Comparison of ENCODE assay signal across 18 mouse cellular contexts in genomic region chr7:102272422-102272948, GRCm38 (mm10). TPM values are rescaled to one million over a fixed set of nuclear protein-coding genes. Genes with fewer than 3 reads are reported as not detected.
DNase-seq lines count a peak whose midpoint lies in the region; ATAC-seq and TF ChIP-seq lines count a peak whose summit lies in the region.
"Had no signal": no experiment of that assay in that cellular context is flagged by ENCODE, and none has a peak within 500 bp of the region (broad histone marks: within the 10 kb centered on the region; RNA-seq: fewer than 3 reads in every experiment).

No protein-coding gene starts in this region.

- H3K36me3 ChIP-seq in embryonic facial prominence, embryonic 14.5 days (ENCODE audit: control insufficient read depth, insufficient read depth, low read length): no peaks in the 10 kb centered on the region
- no peaks in the 10 kb centered on the region for H3K36me3 ChIP-seq in embryonic facial prominence, embryonic 10.5 days (replicated peaks)
- no peaks in the 10 kb centered on the region for H3K36me3 ChIP-seq in stomach, embryonic 16.5 days (ENCODE audit: control insufficient read depth, insufficient read depth, low read length)
- no peaks in the 10 kb centered on the region for H3K36me3 ChIP-seq in stomach, postnatal 0 days (ENCODE audit: control insufficient read depth, insufficient read depth, low read length)
- no peaks in the 10 kb centered on the region for H3K36me3 ChIP-seq in forebrain, embryonic 14.5 days (ENCODE audit: control insufficient read depth, insufficient read depth, low read length)
- H3K36me3 ChIP-seq: hindbrain, embryonic 15.5 days; limb, embryonic 15.5 days had no signal

- intact Hi-C loops in heart, postnatal 10 days (cut with DNase I): no loop called here

- peaks cover 22% of the 10 kb centered on the region for H3K4me1 ChIP-seq in embryonic facial prominence, embryonic 14.5 days (ENCODE audit: control insufficient read depth, insufficient read depth, low read length)
- H3K4me1 ChIP-seq in embryonic facial prominence, embryonic 10.5 days: peaks cover 13% of the 10 kb centered on the region
- H3K4me1 ChIP-seq in stomach, embryonic 16.5 days (ENCODE audit: control insufficient read depth, insufficient read depth, low read length): peaks cover 16% of the 10 kb centered on the region; the same call in 1 of the 2 replicates
- H3K4me1 ChIP-seq in stomach, postnatal 0 days (replicated peaks; ENCODE audit: control insufficient read depth, insufficient read depth): peaks cover 7% of the 10 kb centered on the region; the same call in 1 of the 2 replicates
- peaks cover 4% of the 10 kb centered on the region; the same call in 1 of the 2 replicates for H3K4me1 ChIP-seq in forebrain, embryonic 14.5 days (ENCODE audit: control insufficient read depth, insufficient read depth, low read length)

- H3K27me3 ChIP-seq in embryonic facial prominence, embryonic 14.5 days (replicated peaks; ENCODE audit: control insufficient read depth, insufficient read depth, low read length): no peaks in the 10 kb centered on the region
- H3K27me3 ChIP-seq in embryonic facial prominence, embryonic 10.5 days (replicated peaks; ENCODE audit: low read depth, poor library complexity, severe bottlenecking): peaks cover 27% of the 10 kb centered on the region
- H3K27me3 ChIP-seq in stomach, embryonic 16.5 days (ENCODE audit: control insufficient read depth, insufficient read depth, low read length): no peaks in the 10 kb centered on the region
- no peaks in the 10 kb centered on the region for H3K27me3 ChIP-seq in stomach, postnatal 0 days (ENCODE audit: control insufficient read depth, insufficient read depth, low read length)
- no peaks in the 10 kb centered on the region for H3K27me3 ChIP-seq in forebrain, embryonic 14.5 days (replicated peaks; ENCODE audit: control insufficient read depth, insufficient read depth, low read length)
- H3K27me3 ChIP-seq: hindbrain, embryonic 15.5 days; limb, embryonic 15.5 days had no signal

- WGBS in embryonic facial prominence, embryonic 14.5 days: 83% methylated on average over 3 of the region's 3 CpGs
- 85% methylated on average over 3 of the region's 3 CpGs for WGBS in embryonic facial prominence, embryonic 10.5 days
- WGBS in stomach, embryonic 16.5 days: 54% methylated on average over 3 of the region's 3 CpGs
- WGBS in stomach, postnatal 0 days: 47% methylated on average over 3 of the region's 3 CpGs
- 95% methylated on average over 3 of the region's 3 CpGs for WGBS in forebrain, embryonic 14.5 days

- peak; percentile 28 for DNase-seq in embryonic facial prominence, embryonic 14.5 days (ENCODE audit: low spot score)
- no peak for DNase-seq in embryonic facial prominence, embryonic 10.5 days (ENCODE audit: low spot score)
- no peak for DNase-seq in stomach, postnatal 0 days (ENCODE audit: low spot score)
- DNase-seq in heart, postnatal 10 days: peak; percentile 49 to 72
- no peak for DNase-seq in T-cell, adult 2 months (ENCODE audit: low spot score)
- DNase-seq in forebrain, embryonic 14.5 days (ENCODE audit: low spot score): no peak
- DNase-seq in kidney, adult 11 months: no peak
- DNase-seq: B cell, adult 2 months; cerebellum, adult 18-20 months; embryo, embryonic 11 days; kidney, postnatal 14 days; lung, postnatal 10 days; midbrain, embryonic 14.5 days had no signal

- H3K9me3 ChIP-seq in embryonic facial prominence, embryonic 14.5 days (ENCODE audit: control insufficient read depth, low read length): no peaks in the 10 kb centered on the region
- no peaks in the 10 kb centered on the region for H3K9me3 ChIP-seq in embryonic facial prominence, embryonic 10.5 days
- H3K9me3 ChIP-seq in stomach, embryonic 16.5 days (replicated peaks; ENCODE audit: control insufficient read depth, low read length): no peaks in the 10 kb centered on the region
- no peaks in the 10 kb centered on the region for H3K9me3 ChIP-seq in stomach, postnatal 0 days (ENCODE audit: control insufficient read depth, low read length)
- H3K9me3 ChIP-seq in forebrain, embryonic 14.5 days (replicated peaks; ENCODE audit: control insufficient read depth, low read length): no peaks in the 10 kb centered on the region
- H3K9me3 ChIP-seq: hindbrain, embryonic 15.5 days; limb, embryonic 15.5 days had no signal

- H3K27ac ChIP-seq in embryonic facial prominence, embryonic 14.5 days (replicated peaks; ENCODE audit: low read depth, low read length): no peak overlapping the region
- H3K27ac ChIP-seq in embryonic facial prominence, embryonic 10.5 days (replicated peaks): no peak overlapping the region
- no peak overlapping the region for H3K27ac ChIP-seq in stomach, embryonic 16.5 days (ENCODE audit: low read length)
- no peak overlapping the region for H3K27ac ChIP-seq in stomach, postnatal 0 days (replicated peaks)
- H3K27ac ChIP-seq in forebrain, embryonic 14.5 days (ENCODE audit: low read depth, low read length): no peak overlapping the region
- H3K27ac ChIP-seq: hindbrain, embryonic 15.5 days; limb, embryonic 15.5 days had no signal

- ATAC-seq in embryonic facial prominence, embryonic 14.5 days (ENCODE audit: low read depth): no peak
- ATAC-seq in stomach, embryonic 16.5 days (ENCODE audit: insufficient read depth, low FRiP score): 0 out of 2 replicates have a peak, but pooled peaks have one; percentile 7
- ATAC-seq in stomach, postnatal 0 days (ENCODE audit: low FRiP score, low TSS enrichment): no peak; the same call in 1 of the 2 replicates
- no peak for ATAC-seq in forebrain, embryonic 14.5 days
- ATAC-seq: forebrain, embryonic 16.5 days; intestine, postnatal 0 days had no signal

- no peak for TF ChIP-seq CTCF in stomach, postnatal 0 days (IDR thresholded peaks at IDR 0.05; ENCODE audit: low read depth)

- no peak overlapping the region for H3K9ac ChIP-seq in embryonic facial prominence, embryonic 14.5 days (ENCODE audit: low read depth, low read length)
- H3K9ac ChIP-seq in stomach, embryonic 16.5 days (ENCODE audit: low read length): no peak overlapping the region
- no peak overlapping the region for H3K9ac ChIP-seq in stomach, postnatal 0 days (ENCODE audit: low read length)
- H3K9ac ChIP-seq in forebrain, embryonic 14.5 days (ENCODE audit: low read length): no peak overlapping the region
- H3K9ac ChIP-seq: hindbrain, embryonic 15.5 days; limb, embryonic 15.5 days had no signal

- H3K4me3 ChIP-seq in embryonic facial prominence, embryonic 14.5 days (ENCODE audit: low read depth, low read length): no peak overlapping the region
- no peak overlapping the region for H3K4me3 ChIP-seq in embryonic facial prominence, embryonic 10.5 days
- H3K4me3 ChIP-seq in stomach, embryonic 16.5 days (replicated peaks; ENCODE audit: low read length): no peak overlapping the region
- H3K4me3 ChIP-seq in stomach, postnatal 0 days (ENCODE audit: low read depth, low read length): no peak overlapping the region
- no peak overlapping the region for H3K4me3 ChIP-seq in forebrain, embryonic 14.5 days (ENCODE audit: low read depth, low read length)
- H3K4me3 ChIP-seq: hindbrain, embryonic 15.5 days; limb, embryonic 15.5 days had no signal

- no peak for TF ChIP-seq EP300 in stomach, postnatal 0 days (optimal IDR thresholded peaks at IDR 0.05)

- no peak overlapping the region for H3K4me2 ChIP-seq in embryonic facial prominence, embryonic 14.5 days (ENCODE audit: low read depth, low read length)
- no peak overlapping the region for H3K4me2 ChIP-seq in stomach, embryonic 16.5 days (ENCODE audit: low read depth, low read length)
- no peak overlapping the region for H3K4me2 ChIP-seq in stomach, postnatal 0 days (replicated peaks; ENCODE audit: low read depth)
- H3K4me2 ChIP-seq in forebrain, embryonic 14.5 days (ENCODE audit: low read length): no peak overlapping the region
- H3K4me2 ChIP-seq: hindbrain, embryonic 15.5 days; limb, embryonic 15.5 days had no signal

RNA-seq across cellular contexts. Expression of gene Stim1, which starts 4.9 kb away (rescaled TPM):
- polyA plus RNA-seq in embryonic facial prominence, embryonic 14.5 days (2014; fragmentation: Nextera tagmentation; extraction: Ambion mirVana): 36.4 TPM in 2 replicates
- polyA plus RNA-seq in embryonic facial prominence, embryonic 10.5 days (2016; fragmentation: Nextera tagmentation; extraction: Ambion mirVana): 13.0 and 14.6 TPM in 2 replicates
- 33.7 and 36.1 TPM in 2 replicates for polyA plus RNA-seq in stomach, embryonic 16.5 days (2015; fragmentation: Nextera tagmentation; extraction: Ambion mirVana)
- polyA plus RNA-seq in stomach, postnatal 0 days (2015; fragmentation: Nextera tagmentation; extraction: Ambion mirVana): 26.4 and 29.5 TPM in 2 replicates
- 10 to 100 TPM; 23.4 to 30.7 TPM for total RNA-seq in heart, postnatal 10 days (2021)
- polyA plus RNA-seq in forebrain, embryonic 14.5 days (2014; fragmentation: Nextera tagmentation; extraction: Ambion mirVana): 6.5 and 8.8 TPM in 2 replicates

RNA-seq across cellular contexts. Expression of gene Rhog, which starts 16.6 kb away (rescaled TPM):
- polyA plus RNA-seq in embryonic facial prominence, embryonic 14.5 days (2014; fragmentation: Nextera tagmentation; extraction: Ambion mirVana): 66.6 and 68.0 TPM in 2 replicates
- polyA plus RNA-seq in embryonic facial prominence, embryonic 10.5 days (2016; fragmentation: Nextera tagmentation; extraction: Ambion mirVana): 42.5 and 48.4 TPM in 2 replicates
- polyA plus RNA-seq in stomach, embryonic 16.5 days (2015; fragmentation: Nextera tagmentation; extraction: Ambion mirVana): 62.0 and 68.0 TPM in 2 replicates
- polyA plus RNA-seq in stomach, postnatal 0 days (2015; fragmentation: Nextera tagmentation; extraction: Ambion mirVana): 52.1 and 53.1 TPM in 2 replicates
- 10 to 100 TPM; 40.8 to 42.2 TPM for total RNA-seq in heart, postnatal 10 days (2021)
- polyA plus RNA-seq in forebrain, embryonic 14.5 days (2014; fragmentation: Nextera tagmentation; extraction: Ambion mirVana): 22.0 and 24.8 TPM in 2 replicates

Comparison
In these comparisons a context has a peak if more than half of its experiments do, and no peak if none do; other contexts are left out.
1. DNase-seq: peak in embryonic facial prominence, embryonic 14.5 days (single experiment) and heart, postnatal 10 days (2 of 2); none in embryonic facial prominence, embryonic 10.5 days (single experiment), stomach, postnatal 0 days (single experiment), T-cell, adult 2 months (single experiment), forebrain, embryonic 14.5 days (single experiment) and kidney, adult 11 months (single experiment).